Mouse (Mus musculus) lung, embryonic 14.5 days (tissue): ENCODE measurements around the gene Gimap8. TPM values are rescaled to one million over a fixed set of nuclear protein-coding genes. Genes with fewer than 3 reads are reported as not detected.
A peak's percentile ranks its signal among the peaks of the same experiment; 100 is the strongest.

Source experiments
- ATAC-seq: fragments of 200-750 bp; cut with Nextera tagmentation; 2 replicates; pipeline ENCODE4 v1.8.0; 2017; ENCODE audit warnings: mild to moderate bottlenecking, moderate TSS enrichment, moderate library complexity; ENCODE audit not compliant: insufficient read depth
- DNase-seq: peaks from one replicate; pipeline ENCODE4 v3.0.0-alpha.2; 2015
- H3K27ac ChIP-seq: fragments of 300-500 bp; sonication (generic); 2 replicates; pipeline ENCODE4 v1.5.1; 2014; ENCODE audit warnings: low read depth, mild to moderate bottlenecking, moderate library complexity
- H3K27me3 ChIP-seq: fragments of 300-500 bp; sonication (generic); 2 replicates; pipeline ENCODE4 v1.6.1; 2014; ENCODE audit warnings: low read length, control low read depth; ENCODE audit not compliant: insufficient read depth
- H3K36me3 ChIP-seq: fragments of 300-500 bp; sonication (generic); 2 replicates; pipeline ENCODE4 v1.6.1; 2014; ENCODE audit warnings: control low read depth; ENCODE audit not compliant: insufficient read depth
- H3K4me1 ChIP-seq: fragments of 300-500 bp; sonication (generic); 2 replicates; pipeline ENCODE4 v1.6.1; 2014; ENCODE audit warnings: antibody characterized with exemption, control low read depth; ENCODE audit not compliant: insufficient read depth
- H3K4me2 ChIP-seq: fragments of 300-500 bp; sonication (generic); 2 replicates; pipeline ENCODE4 v1.6.1; 2014; ENCODE audit warnings: mild to moderate bottlenecking
- H3K4me3 ChIP-seq: fragments of 300-500 bp; sonication (generic); 2 replicates; pipeline ENCODE4 v1.5.1; 2014; ENCODE audit warnings: low read depth, low read length
- H3K9ac ChIP-seq: fragments of 300-500 bp; sonication (generic); 2 replicates; pipeline ENCODE4 v1.6.1; 2014
- H3K9me3 ChIP-seq: fragments of 300-500 bp; sonication (generic); 2 replicates; pipeline ENCODE4 v1.6.1; 2016; ENCODE audit warnings: low read depth, low read length, control low read depth
- CTCF ChIP-seq: IDR thresholded peaks from 2 replicates; pipeline ENCODE4 v1.5.1; 2016; ENCODE audit warnings: antibody characterized with exemption, low read depth
- WGBS: fragments of 180-500 bp; shearing (Covaris S2); extraction: QIAGEN DNeasy Blood & Tissue Kit; methylation state at CpG from one replicate; pipeline ENCODE4 v1.1.7; 2014; 5-methylcytosine and 5-hydroxymethylcytosine counted together
- polyA plus RNA-seq: library from polyadenylated mRNA; unstranded; fragments of >200 nt; fragmentation: Nextera tagmentation; extraction: Ambion mirVana; gene quantifications from 2 replicates; pipeline ENCODE4 v1.2.1, GENCODE M21; 2014

The Gimap8 gene
- polyA plus RNA-seq, result 1.3 and 1.5 TPM in 2 replicates

DNA sequence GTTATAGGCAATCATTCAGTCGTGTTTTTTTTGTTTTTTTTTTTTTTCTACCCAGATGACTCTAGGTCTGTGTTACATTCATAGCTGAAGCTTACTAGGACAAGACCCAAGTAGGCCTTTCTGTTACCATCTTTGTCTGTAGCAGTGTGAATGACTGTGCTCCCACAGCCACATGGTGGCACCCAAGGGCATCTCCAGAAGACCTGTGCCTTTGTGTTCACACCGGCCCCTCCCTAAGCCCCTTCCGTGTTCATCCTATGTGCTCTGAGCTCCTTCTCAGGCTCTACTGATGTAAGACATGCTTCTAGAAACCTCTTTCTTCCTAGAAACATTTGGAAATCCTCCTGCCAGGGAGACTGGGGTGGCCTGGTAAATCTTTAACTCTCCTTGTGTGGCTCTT, at the start of gene Gimap8:
Gene Gimap8 (plus strand): TSS at position 240 of the 400 bp plus-strand sequence.
- WGBS, result 32% methylated on average over 3 of the region's 3 CpGs
- H3K9me3 ChIP-seq, result no peaks in the 10 kb centered on the region
- peak within 1 kb of the TSS; percentile 5 for H3K4me2 ChIP-seq
- H3K4me1 ChIP-seq, result no peaks in the 10 kb centered on the region
- no peak for ATAC-seq
- H3K36me3 ChIP-seq, result no peaks in the 10 kb centered on the region
- no peak within 1 kb of the TSS for H3K4me3 ChIP-seq
- peak; percentile 74 for DNase-seq
- TF ChIP-seq CTCF, result peak; percentile 61
- no peak within 1 kb of the TSS for H3K9ac ChIP-seq
- H3K27ac ChIP-seq, result no peak within 1 kb of the TSS
- H3K27me3 ChIP-seq, result no peaks in the 10 kb centered on the region

DNA sequence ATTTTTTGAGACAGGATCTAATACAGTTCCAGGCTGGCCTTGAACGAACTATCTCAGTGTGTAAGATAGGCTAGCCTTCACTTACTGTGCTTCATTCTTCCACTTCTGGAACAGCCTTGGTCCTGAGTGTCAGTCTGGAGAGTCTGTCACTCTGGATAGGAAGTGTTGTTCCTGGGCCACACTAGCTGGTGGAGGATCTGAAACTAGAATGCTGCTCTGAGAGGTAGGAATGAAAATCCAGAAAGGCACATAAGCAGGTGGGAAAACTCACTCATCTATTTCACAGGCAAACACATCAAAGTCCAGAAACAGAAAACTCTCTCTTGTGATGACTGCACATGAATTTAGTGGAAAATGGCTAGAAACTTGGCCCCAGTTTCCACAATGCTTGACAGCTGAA, 46.4 kb upstream of the Gimap8 start:
- no peak for DNase-seq
- H3K4me2 ChIP-seq, result no peak overlapping the region
- 91% methylated on average over 1 of the region's 1 CpGs for WGBS
- peaks cover 3% of the 10 kb centered on the region for H3K4me1 ChIP-seq
- H3K36me3 ChIP-seq, result peaks cover 46% of the 10 kb centered on the region
- no peak overlapping the region for H3K27ac ChIP-seq
- no peak overlapping the region for H3K9ac ChIP-seq
- ATAC-seq, result no peak
- peaks cover 24% of the 10 kb centered on the region for H3K9me3 ChIP-seq
- H3K4me3 ChIP-seq, result no peak overlapping the region
- no peak for TF ChIP-seq CTCF
- H3K27me3 ChIP-seq, result no peaks in the 10 kb centered on the region

DNA sequence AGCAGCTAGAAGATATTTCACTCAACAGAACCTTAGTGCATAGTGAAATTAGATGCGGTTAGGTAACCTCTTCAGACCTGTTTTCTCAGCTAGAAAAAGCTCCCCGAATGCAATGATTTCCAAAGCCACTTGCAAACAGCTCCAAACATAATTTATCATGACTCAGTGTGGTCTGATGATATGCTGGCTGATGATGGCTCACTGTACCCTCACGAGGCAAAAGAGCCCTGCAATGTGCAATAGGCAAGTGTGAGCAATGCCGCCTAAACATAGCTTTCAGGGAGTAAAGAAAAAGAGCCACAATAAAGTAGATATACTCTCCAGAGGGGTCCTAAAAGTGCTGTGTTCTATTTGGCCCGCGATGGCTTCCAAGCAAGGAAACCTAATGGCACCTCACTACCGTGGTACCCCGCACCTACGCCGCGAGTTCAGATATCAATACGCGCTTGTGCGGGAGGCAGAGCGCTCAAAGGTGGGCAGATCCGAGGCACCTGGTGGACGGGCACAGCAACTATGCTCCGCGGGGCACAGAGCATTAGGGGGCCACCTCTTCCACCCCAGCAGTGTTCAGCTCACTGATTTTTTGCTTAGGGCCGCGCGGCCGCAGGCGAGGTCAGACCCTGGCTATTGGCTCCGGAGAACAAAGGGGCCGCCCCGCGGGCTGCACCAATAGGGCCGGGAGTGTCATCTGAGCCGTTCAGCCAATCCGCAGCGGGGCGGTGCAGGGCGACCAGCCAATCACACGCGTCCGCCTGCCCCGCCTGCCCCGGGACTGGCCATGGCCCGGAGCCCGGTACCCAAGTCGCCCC, 45.6 kb upstream of the Gimap8 start, which contains the start of gene Zfp775:
Gene Zfp775 (plus strand): TSS at position 793 of the 809 bp plus-strand sequence.
- 4% methylated on average over 42 of the region's 42 CpGs for WGBS

DNA sequence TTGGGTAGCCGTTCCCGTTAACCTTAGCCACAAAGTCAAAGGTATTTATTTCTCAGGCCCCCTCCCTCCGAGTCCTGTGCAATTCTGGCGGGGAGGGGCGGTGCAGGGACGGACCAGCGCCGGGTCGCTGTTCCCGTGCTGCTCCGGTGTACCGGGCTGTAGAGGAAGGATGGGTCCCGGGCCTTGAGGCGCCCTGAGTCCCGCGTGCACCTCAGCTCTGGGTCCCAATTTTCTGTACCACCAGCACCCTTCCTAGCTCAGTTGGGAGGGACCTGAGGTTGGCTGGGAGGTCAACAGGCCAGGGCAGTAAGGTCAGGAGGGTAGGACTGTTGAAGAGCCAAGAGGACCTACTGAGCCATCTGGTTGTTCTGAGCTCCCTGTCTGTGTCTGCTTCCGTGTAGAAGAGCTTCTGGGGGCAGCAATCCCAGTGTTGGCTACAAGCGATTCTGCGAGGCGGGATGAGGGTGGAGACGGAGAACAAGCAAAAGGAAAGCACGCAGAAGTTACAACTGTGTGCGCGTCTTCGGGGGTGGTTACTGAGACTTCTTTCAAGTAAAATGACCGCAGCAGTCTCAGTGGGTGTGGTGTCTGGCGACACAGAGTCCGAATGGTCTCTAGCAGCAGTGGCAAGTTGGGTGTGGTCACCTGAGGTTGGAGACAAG, 44.8 kb upstream of the Gimap8 start:
- Histone ChIP-seq H3K36me3 (peaks cover 30% of the 10 kb centered on the region), H3K4me2 (peak overlapping the region; percentile 94), H3K27me3 (no peaks in the 10 kb centered on the region), H3K27ac (peak overlapping the region; percentile 67), H3K4me1 (peaks cover 3% of the 10 kb centered on the region), H3K9me3 (peaks cover 11% of the 10 kb centered on the region), H3K4me3 (peak overlapping the region; percentile 76), H3K9ac (peak overlapping the region; percentile 83)
- ATAC-seq (peak; percentile 73), DNase-seq (peak; percentile 52)
- no peak for TF ChIP-seq CTCF
- 1% methylated on average over 28 of the region's 28 CpGs for WGBS

More for the DNA sequence above, 45.6 kb upstream of the Gimap8 start, which contains the start of gene Zfp775:
- DNase-seq (peak; percentile 98), ATAC-seq (peak; percentile 99)
- Histone ChIP-seq H3K27ac (peak within 1 kb of the TSS; percentile 67), H3K36me3 (peaks cover 38% of the 10 kb centered on the region), H3K4me1 (peaks cover 3% of the 10 kb centered on the region), H3K27me3 (no peaks in the 10 kb centered on the region), H3K9ac (peak within 1 kb of the TSS; percentile 83), H3K4me2 (peak within 1 kb of the TSS; percentile 94), H3K9me3 (peaks cover 18% of the 10 kb centered on the region), H3K4me3 (peak within 1 kb of the TSS; percentile 76)
- TF ChIP-seq CTCF, result peak; percentile 17; the same call in 1 of the 2 replicates

DNA sequence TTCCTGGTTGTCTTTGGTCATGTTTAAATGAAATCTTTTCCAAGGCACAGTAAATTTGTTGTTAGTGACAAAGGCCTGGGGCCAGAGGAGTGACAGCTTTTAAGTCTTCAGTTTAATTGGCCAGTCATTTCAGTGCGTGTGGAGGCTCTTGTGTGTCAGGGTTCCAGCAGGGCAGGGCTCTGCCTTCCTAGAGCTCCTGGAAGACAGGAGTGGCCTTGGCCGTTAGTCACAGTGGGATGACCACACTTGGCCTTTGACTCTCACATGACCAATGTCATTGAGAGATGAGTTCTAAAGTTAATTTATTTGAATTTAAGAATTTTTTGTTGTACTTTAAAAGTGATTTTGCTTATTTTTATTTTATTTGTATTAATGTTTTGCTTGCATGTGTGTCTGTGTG, 38.9 kb upstream of the Gimap8 start:
- H3K9ac ChIP-seq, result no peak overlapping the region
- DNase-seq, result no peak
- WGBS, result 63% methylated on average over 2 of the region's 2 CpGs
- H3K27me3 ChIP-seq, result no peaks in the 10 kb centered on the region
- H3K4me3 ChIP-seq, result no peak overlapping the region
- no peaks in the 10 kb centered on the region for H3K4me1 ChIP-seq
- H3K4me2 ChIP-seq, result no peak overlapping the region
- no peak for ATAC-seq
- no peaks in the 10 kb centered on the region for H3K9me3 ChIP-seq
- TF ChIP-seq CTCF, result no peak
- H3K27ac ChIP-seq, result no peak overlapping the region
- H3K36me3 ChIP-seq, result no peaks in the 10 kb centered on the region

DNA sequence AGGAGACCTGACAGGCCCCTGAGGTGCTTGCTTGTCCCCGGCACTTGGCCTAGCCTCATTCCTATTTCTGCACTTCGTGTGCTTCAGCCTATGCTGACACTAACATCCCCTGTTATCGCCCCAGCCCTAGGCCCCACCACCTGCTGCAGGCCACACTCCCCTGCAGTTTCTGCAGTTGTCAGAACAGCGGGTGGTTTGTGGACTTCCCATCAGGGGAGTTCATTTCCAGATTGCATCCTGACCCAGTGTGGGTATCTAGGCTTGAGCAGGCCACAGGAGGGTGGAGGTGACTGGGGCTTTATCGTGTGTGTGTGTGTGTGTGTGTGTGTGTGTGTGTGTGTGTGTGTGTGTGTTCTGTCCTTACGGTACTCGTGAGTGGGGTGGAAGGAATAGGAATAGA, 37.5 kb upstream of the Gimap8 start:
- Histone ChIP-seq H3K4me1 (no peaks in the 10 kb centered on the region), H3K4me3 (no peak overlapping the region), H3K9ac (no peak overlapping the region), H3K36me3 (peaks cover under 1% of the 10 kb centered on the region; the same call in 1 of the 2 replicates), H3K27ac (no peak overlapping the region), H3K27me3 (no peaks in the 10 kb centered on the region), H3K9me3 (no peaks in the 10 kb centered on the region), H3K4me2 (no peak overlapping the region)
- DNase-seq (no peak), ATAC-seq (no peak)
- 52% methylated on average over 7 of the region's 7 CpGs for WGBS
- TF ChIP-seq CTCF, result no peak

DNA sequence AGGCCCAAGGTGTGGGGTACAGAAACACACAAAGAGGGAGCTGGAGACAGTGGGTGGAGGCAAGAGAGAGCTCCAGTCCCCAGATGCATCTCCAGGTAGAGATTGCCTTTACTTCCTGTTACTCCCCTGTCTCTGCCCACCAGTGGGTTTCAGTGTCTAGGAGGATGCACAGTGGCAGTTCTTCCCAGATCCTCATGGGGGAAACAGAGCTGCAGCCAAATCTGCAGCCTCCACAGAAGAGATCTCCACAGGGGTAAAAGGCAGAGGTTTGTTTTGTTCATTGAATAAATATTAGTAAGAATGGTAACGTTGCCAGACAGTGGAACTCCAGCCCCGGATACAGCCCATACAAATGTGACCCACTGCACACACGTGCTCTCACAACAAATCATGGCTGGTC, 36.4 kb upstream of the Gimap8 start:
- no peak overlapping the region for H3K4me3 ChIP-seq
- no peaks in the 10 kb centered on the region for H3K4me1 ChIP-seq
- 39% methylated on average over 3 of the region's 3 CpGs for WGBS
- H3K27ac ChIP-seq, result no peak overlapping the region
- ATAC-seq (no peak), DNase-seq (peak; percentile 7)
- H3K9ac ChIP-seq, result no peak overlapping the region
- no peaks in the 10 kb centered on the region for H3K9me3 ChIP-seq
- TF ChIP-seq CTCF, result no peak
- H3K4me2 ChIP-seq, result no peak overlapping the region
- peaks cover 3% of the 10 kb centered on the region; the same call in 1 of the 2 replicates for H3K36me3 ChIP-seq
- H3K27me3 ChIP-seq, result no peaks in the 10 kb centered on the region
